Mouse (Mus musculus): ENCODE results near the gene Lrrc8b. TPM values are rescaled to one million over a fixed set of nuclear protein-coding genes. Genes with fewer than 3 reads are reported as not detected.

Lrrc8b gene
- polyA plus RNA-seq, 1 experiment from 2014 or later: 8.9 TPM

DNA sequence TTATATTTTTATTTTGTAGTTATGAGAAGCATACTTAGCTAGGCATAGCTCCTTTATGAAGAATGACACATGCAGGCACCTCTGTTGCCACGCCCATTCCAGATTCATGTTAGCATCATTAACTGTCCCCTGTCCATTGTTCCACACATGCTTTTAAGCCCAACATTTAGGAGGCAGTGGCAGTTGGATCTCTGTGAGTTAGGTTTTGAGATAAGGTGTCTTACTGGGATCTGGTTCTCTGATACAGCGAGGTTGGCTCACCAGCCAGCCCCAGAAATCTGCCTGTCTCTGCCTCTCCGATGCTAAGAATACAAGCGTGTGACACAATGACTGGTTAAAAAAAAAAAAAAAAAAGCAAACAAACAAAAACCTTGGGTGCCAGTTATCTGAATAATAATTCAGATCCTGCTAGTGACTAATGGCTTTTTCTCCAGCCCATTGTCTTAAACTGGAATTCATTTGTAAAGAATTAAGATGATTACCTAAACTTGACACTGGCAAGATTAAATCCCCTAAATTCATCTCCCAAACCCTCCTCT, 110.6 kb downstream of the Lrrc8b start:
- Histone ChIP-seq H3K4me3 (no peak overlapping the region), H3K9me3 (replicated peaks) (no peaks in the 10 kb centered on the region), H3K4me1 (0 out of 2 replicates have a peak, but pooled peaks cover 7% of the 10 kb centered on the region), H3K27me3 (no peaks in the 10 kb centered on the region), H3K27ac (no peak overlapping the region), H3K4me2 (no peak overlapping the region), H3K9ac (no peak overlapping the region), H3K36me3 (ENCODE audit: poor library complexity, severe bottlenecking) (no peaks in the 10 kb centered on the region)
- no peak for ATAC-seq
- 94% methylated on average over 4 of the region's 4 CpGs for WGBS

DNA sequence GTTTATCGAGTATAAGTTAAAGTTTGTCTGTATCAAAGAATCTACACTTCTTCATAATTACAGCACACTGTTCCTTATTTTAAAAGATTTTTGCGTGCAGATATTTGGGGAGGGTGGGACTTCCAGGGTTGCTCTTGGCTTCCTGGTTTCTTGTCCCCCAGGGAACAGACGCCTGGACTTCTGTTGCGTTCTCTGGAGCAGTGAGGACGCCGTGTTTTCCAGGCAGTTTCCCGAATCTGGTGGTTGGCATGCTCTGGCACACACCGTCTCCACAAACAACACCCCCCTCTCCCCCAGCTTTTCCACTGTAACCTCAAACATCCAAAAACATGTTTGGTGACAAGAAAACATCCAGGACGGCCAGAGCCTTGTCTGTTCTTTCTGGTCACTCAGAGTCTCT, 111.2 kb downstream of the Lrrc8b start:
- Histone ChIP-seq H3K4me1 (0 out of 2 replicates have a peak, but pooled peaks cover 7% of the 10 kb centered on the region), H3K27me3 (no peaks in the 10 kb centered on the region), H3K4me2 (no peak overlapping the region), H3K9me3 (replicated peaks) (no peaks in the 10 kb centered on the region), H3K36me3 (ENCODE audit: poor library complexity, severe bottlenecking) (no peaks in the 10 kb centered on the region), H3K27ac (no peak overlapping the region), H3K9ac (no peak overlapping the region), H3K4me3 (no peak overlapping the region)
- WGBS: 97% methylated on average over 9 of the region's 9 CpGs
- no peak for ATAC-seq

DNA sequence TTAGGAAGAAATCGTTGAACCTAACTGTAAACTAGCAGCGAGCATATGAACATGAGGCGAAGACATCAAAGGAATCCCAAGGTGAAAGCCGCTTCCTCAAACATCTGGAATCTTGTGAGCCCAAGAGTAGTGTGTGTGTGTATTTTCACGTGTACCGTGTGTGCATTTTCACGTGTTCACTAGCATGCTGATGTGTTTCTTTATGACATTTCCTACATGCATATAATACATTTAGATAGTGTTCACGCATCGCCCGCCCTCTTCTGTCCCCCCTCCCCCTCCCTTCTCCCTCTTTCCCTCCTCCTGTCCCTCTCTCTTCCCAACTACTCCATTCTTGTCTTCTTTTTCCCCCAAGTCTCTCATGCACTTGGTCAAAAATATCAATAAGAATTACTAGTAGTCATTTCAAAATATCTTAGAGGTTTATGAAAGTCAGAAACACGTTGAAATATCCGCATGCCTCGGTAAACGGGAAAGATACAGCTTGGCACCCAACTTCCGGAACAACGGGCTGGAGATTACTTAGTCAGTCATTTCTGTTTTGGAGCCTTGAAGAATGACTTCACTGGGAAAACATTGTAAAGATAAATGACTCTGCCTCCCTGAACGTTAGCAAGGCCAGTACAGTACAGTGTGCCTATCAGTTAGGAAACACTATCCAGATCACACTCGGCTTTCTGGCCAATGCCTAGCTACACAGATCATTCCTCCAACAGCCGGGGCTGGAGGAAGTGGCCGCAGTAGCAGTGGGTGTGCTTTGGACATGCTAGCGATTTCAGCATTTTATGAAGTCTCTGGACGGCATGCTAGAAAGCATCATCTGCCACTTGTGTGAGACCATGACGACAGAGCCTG, 112.1 kb downstream of the Lrrc8b start:
- Histone ChIP-seq H3K4me3 (no peak overlapping the region), H3K36me3 (ENCODE audit: poor library complexity, severe bottlenecking) (no peaks in the 10 kb centered on the region), H3K27ac (no peak overlapping the region), H3K9ac (no peak overlapping the region), H3K9me3 (replicated peaks) (no peaks in the 10 kb centered on the region), H3K4me2 (no peak overlapping the region), H3K27me3 (no peaks in the 10 kb centered on the region), H3K4me1 (0 out of 2 replicates have a peak, but pooled peaks cover 7% of the 10 kb centered on the region)
- ATAC-seq: no peak
- WGBS: 95% methylated on average over 23 of the region's 23 CpGs

DNA sequence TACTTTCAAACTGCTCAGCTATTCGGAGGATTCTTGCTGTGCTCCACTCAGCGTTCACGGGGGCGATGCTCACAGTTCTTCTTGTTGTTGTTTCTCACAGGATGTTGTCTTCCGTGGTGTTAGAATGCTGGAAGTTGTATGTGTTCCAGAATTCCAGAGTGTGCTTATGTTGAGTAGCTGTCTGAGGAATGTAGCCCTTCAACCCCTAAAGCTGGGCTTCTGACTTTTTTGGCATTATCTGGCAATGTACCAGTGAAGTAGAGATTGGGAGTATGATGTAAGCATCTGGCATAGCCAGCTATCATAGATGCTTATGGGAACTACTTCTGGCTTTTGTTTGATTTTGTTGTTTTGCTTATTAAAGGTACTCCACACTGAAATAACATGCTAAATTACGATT, 115.0 kb downstream of the Lrrc8b start:
- Histone ChIP-seq H3K4me2 (no peak overlapping the region), H3K4me1 (0 out of 2 replicates have a peak, but pooled peaks cover 7% of the 10 kb centered on the region), H3K27me3 (no peaks in the 10 kb centered on the region), H3K27ac (no peak overlapping the region), H3K4me3 (no peak overlapping the region), H3K9me3 (replicated peaks) (no peaks in the 10 kb centered on the region), H3K9ac (no peak overlapping the region), H3K36me3 (ENCODE audit: poor library complexity, severe bottlenecking) (no peaks in the 10 kb centered on the region)
- WGBS: 81% methylated on average over 6 of the region's 6 CpGs
- no peak for ATAC-seq

DNA sequence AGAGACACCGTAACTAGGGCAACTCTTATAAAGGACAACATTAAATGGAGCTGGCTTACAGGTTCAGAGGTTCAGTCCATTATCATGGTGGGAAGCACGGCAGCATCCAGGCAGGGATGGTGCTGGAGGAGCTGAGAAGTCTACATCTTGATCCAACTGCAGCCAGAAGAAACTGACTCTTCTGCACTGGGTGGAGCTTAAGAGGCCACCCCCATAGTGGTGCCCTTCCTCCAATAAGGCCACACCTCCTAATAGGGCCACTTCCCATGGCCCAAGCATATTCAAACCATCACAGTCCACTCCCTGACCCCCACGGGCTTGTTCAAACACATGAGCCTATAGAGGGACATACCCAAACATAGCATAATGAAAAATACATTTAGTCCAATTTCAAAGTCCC, 119.6 kb downstream of the Lrrc8b start:
- Histone ChIP-seq H3K4me3 (no peak overlapping the region), H3K9ac (no peak overlapping the region), H3K4me2 (no peak overlapping the region), H3K4me1 (0 out of 2 replicates have a peak, but pooled peaks cover under 1% of the 10 kb centered on the region), H3K9me3 (replicated peaks) (no peaks in the 10 kb centered on the region), H3K27me3 (no peaks in the 10 kb centered on the region), H3K27ac (no peak overlapping the region), H3K36me3 (ENCODE audit: poor library complexity, severe bottlenecking) (0 out of 2 replicates have a peak, but pooled peaks cover under 1% of the 10 kb centered on the region)
- WGBS: 94% methylated on average over 3 of the region's 3 CpGs
- no peak for ATAC-seq

DNA sequence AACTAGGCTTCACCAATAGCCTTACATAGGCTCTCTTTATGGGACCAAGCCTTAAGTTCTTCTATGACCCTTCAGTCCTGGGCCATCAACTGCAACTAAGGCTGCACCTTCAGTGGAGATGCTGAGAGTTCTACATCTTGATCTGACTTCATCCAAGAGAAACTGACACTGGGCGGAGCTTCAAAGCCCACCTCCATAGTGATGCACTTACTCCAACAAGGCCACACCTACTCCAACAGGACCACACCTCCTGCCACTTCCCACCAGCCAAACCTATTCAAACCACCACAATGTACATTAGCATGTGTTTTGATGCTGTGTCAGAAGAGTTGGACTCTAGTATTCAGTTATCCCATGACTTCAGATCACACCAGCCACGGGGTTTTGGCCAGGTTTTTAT, 120.6 kb downstream of the Lrrc8b start:
- Histone ChIP-seq H3K27ac (no peak overlapping the region), H3K4me3 (no peak overlapping the region), H3K36me3 (ENCODE audit: poor library complexity, severe bottlenecking) (0 out of 2 replicates have a peak, but pooled peaks cover 8% of the 10 kb centered on the region), H3K27me3 (no peaks in the 10 kb centered on the region), H3K9ac (no peak overlapping the region), H3K9me3 (replicated peaks) (no peaks in the 10 kb centered on the region), H3K4me2 (no peak overlapping the region), H3K4me1 (no peaks in the 10 kb centered on the region)
- no peak for ATAC-seq
- 85% methylated on average over 2 of the region's 2 CpGs for WGBS

DNA sequence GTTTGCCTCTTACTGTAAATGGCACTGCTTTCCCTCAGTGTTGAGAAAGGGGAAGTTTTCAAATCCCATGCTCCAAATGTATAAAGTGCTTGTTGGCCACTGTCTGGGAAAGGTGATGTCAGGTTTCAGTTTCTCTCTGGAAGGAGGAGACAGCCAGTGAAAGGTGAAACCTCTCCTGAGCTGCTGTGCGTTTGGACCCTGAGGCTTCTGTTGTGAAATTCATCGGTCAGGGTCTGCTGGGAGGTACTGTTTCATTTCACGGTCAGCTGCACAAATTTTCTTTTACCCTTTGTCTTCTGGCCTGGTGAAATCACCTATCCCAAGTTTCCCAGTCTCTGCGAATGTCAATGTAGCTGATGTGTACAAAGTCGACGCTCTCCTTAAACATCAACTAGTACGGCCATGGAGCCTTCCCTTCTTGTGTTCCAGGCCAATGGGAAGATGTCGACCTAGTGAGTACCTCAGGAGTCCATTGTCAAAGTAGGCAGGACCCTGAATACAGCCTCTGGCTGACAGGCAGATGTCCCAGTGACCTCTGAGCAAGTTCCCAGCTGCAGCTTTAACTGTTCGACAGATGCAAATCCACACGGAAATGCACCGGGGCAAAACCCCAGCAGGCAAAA, 121.6 kb downstream of the Lrrc8b start:
- H3K27ac ChIP-seq: no peak overlapping the region
- H3K9ac ChIP-seq: no peak overlapping the region
- no peaks in the 10 kb centered on the region for H3K4me1 ChIP-seq
- no peaks in the 10 kb centered on the region for H3K9me3 ChIP-seq (replicated peaks)
- H3K4me2 ChIP-seq: no peak overlapping the region
- WGBS: 75% methylated on average over 11 of the region's 11 CpGs
- H3K4me3 ChIP-seq: no peak overlapping the region
- no peaks in the 10 kb centered on the region for H3K27me3 ChIP-seq
- ATAC-seq: no peak
- H3K36me3 ChIP-seq (ENCODE audit: poor library complexity, severe bottlenecking): 0 out of 2 replicates have a peak, but pooled peaks cover 8% of the 10 kb centered on the region

Other genes with a start within 250 kb of the Lrrc8b start
- gene Gbp10, start 176.2 kb upstream of the Lrrc8b start, polyA plus RNA-seq (2015; fragmentation: Nextera tagmentation; extraction: Ambion mirVana): 0.18 and 0.62 TPM in 2 replicates
- gene Gm43302, start 122.1 kb upstream of the Lrrc8b start, polyA plus RNA-seq (2015; fragmentation: Nextera tagmentation; extraction: Ambion mirVana): 0.12 TPM in 1 of 2 replicates, not detected in the other
- 0.48 and 0.76 TPM in 2 replicates for gene Gbp6, start 122.1 kb upstream of the Lrrc8b start, polyA plus RNA-seq (2015; fragmentation: Nextera tagmentation; extraction: Ambion mirVana)
- 9.4 and 9.5 TPM in 2 replicates for gene Lrrc8c, start 103.6 kb downstream of the Lrrc8b start, polyA plus RNA-seq (2015; fragmentation: Nextera tagmentation; extraction: Ambion mirVana)

All from forebrain, embryonic 13.5 days (tissue).